Mouse (Mus musculus): ENCODE data around the gene Lamtor3. TPM values are rescaled to one million over a fixed set of nuclear protein-coding genes. Genes with fewer than 3 reads are reported as not detected.
A peak's percentile ranks its signal among the peaks of the same experiment; 100 is the strongest.

Gene Lamtor3
- polyA plus RNA-seq (2015; fragmentation: Nextera tagmentation; extraction: Ambion mirVana), result 132 and 133 TPM in 2 replicates

DNA sequence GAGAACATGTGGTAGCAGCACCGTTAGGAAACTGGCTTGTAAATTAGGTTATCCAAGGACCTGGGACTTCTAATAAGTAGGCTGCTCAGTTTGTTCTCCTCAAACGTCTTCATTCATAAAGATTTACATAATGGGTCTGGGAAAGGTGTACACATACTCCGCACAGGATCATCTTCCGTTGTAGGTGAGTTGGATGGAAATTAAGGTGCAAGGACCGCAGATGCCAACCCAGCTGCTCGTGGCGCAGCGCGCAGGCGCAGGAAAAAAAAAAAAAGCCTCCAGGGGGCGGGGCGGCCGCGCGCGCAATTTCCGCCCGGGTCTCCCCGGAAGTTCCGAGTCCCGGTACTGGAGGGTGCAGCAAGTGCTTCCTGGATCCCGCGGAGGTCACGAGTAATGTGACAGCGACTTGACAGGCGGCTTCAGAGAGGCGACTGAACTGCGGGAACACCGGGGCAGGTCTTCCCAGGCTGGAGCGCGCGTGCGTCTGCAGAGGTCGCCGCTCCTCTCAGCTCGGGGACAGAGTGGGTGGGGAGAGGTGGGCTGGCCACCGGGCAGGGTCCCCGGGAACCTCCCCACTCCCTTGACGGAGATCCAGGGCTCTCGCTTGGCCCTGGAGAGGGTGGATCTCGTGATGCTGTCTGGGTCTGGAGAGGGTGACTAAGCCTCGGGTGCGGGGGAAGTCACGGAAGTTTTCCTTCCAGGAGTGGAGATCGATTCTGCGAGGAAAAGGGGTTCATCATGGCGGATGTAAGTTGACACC lies at the start of gene Lamtor3:
TSS of gene Lamtor3 (plus strand) at position 335 of the 760 bp plus-strand sequence.
- H3K27ac ChIP-seq (ENCODE audit: low read length), result peak within 1 kb of the TSS; percentile 90
- no peaks in the 10 kb centered on the region for H3K9me3 ChIP-seq (replicated peaks; ENCODE audit: control insufficient read depth, low read length, poor library complexity, severe bottlenecking)
- peak within 1 kb of the TSS; percentile 92 for H3K4me2 ChIP-seq (ENCODE audit: low read length)
- H3K4me3 ChIP-seq (ENCODE audit: low read depth, low read length), result peak within 1 kb of the TSS; percentile 91
- no peaks in the 10 kb centered on the region for H3K27me3 ChIP-seq (ENCODE audit: control insufficient read depth, insufficient read depth, low read depth, low read length)
- peaks cover 24% of the 10 kb centered on the region for H3K4me1 ChIP-seq (ENCODE audit: control insufficient read depth, insufficient read depth, low read length)
- WGBS, result under 1% methylated on average over 47 of the region's 47 CpGs
- peaks cover 5% of the 10 kb centered on the region; the same call in 1 of the 2 replicates for H3K36me3 ChIP-seq (ENCODE audit: control insufficient read depth, insufficient read depth, low read length)
- peak; percentile 95 for ATAC-seq
- H3K9ac ChIP-seq (ENCODE audit: low read depth, low read length), result peak within 1 kb of the TSS; percentile 86

DNA sequence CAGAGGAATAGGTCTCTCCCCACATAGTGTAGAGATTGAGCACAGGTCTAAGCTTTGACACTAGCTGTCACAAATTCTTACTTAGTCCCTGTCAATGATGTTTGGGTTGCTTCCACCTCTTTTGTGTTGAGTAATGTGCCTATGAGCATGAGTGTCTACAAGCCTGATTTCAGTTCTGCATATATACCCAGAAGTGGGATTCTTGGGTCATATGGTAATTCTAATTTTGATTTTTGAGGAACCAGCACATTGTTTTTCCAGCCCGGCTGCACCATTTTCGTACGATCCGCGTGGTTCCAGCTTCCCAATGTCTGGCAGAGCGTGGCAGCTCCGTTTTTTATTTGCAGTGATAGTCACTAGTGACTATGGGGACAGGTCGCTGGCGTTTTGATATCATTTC lies 48.9 kb upstream of the Lamtor3 start:
- peaks cover 16% of the 10 kb centered on the region for H3K4me1 ChIP-seq (ENCODE audit: control insufficient read depth, insufficient read depth, low read length)
- H3K4me2 ChIP-seq (ENCODE audit: low read length), result peak overlapping the region; percentile 16; the same call in 1 of the 2 replicates
- no peak overlapping the region for H3K27ac ChIP-seq (ENCODE audit: low read length)
- H3K4me3 ChIP-seq (ENCODE audit: low read depth, low read length), result no peak overlapping the region
- no peaks in the 10 kb centered on the region for H3K9me3 ChIP-seq (replicated peaks; ENCODE audit: control insufficient read depth, low read length, poor library complexity, severe bottlenecking)
- ATAC-seq, result no peak
- no peaks in the 10 kb centered on the region for H3K36me3 ChIP-seq (ENCODE audit: control insufficient read depth, insufficient read depth, low read length)
- whole genome bisulfite sequencing, result 91% methylated on average over 9 of the region's 9 CpGs
- H3K27me3 ChIP-seq (ENCODE audit: control insufficient read depth, insufficient read depth, low read depth, low read length), result no peaks in the 10 kb centered on the region
- H3K9ac ChIP-seq (ENCODE audit: low read depth, low read length), result no peak overlapping the region

DNA sequence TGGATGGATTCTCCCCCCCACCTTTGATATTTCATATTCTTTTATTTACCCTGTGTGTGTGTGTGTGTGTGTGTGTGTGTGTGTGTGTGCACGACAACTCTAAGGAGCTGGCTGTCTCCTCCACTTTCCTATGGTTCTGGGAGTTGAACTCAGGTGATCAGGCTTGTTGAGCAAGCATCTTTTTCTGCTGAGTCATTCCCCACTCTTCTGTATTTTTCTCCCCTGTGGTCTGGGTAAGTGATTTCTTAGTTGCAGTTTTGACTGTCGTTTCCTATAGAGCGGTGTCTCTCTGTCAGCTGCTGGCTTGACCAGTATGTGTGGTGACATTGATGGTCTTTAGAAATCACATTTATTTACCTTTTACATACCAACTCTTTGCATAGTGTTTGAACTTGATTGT lies 39.0 kb upstream of the Lamtor3 start:
- Histone ChIP-seq H3K4me2 (ENCODE audit: low read length) (no peak overlapping the region), H3K9ac (ENCODE audit: low read depth, low read length) (no peak overlapping the region), H3K36me3 (ENCODE audit: control insufficient read depth, insufficient read depth, low read length) (no peaks in the 10 kb centered on the region), H3K4me1 (ENCODE audit: control insufficient read depth, insufficient read depth, low read length) (no peaks in the 10 kb centered on the region), H3K4me3 (ENCODE audit: low read depth, low read length) (no peak overlapping the region), H3K27me3 (ENCODE audit: control insufficient read depth, insufficient read depth, low read depth, low read length) (no peaks in the 10 kb centered on the region), H3K27ac (ENCODE audit: low read length) (no peak overlapping the region), H3K9me3 (replicated peaks; ENCODE audit: control insufficient read depth, low read length, poor library complexity, severe bottlenecking) (no peaks in the 10 kb centered on the region)
- no peak for ATAC-seq
- 83% methylated on average over 3 of the region's 3 CpGs for WGBS

DNA sequence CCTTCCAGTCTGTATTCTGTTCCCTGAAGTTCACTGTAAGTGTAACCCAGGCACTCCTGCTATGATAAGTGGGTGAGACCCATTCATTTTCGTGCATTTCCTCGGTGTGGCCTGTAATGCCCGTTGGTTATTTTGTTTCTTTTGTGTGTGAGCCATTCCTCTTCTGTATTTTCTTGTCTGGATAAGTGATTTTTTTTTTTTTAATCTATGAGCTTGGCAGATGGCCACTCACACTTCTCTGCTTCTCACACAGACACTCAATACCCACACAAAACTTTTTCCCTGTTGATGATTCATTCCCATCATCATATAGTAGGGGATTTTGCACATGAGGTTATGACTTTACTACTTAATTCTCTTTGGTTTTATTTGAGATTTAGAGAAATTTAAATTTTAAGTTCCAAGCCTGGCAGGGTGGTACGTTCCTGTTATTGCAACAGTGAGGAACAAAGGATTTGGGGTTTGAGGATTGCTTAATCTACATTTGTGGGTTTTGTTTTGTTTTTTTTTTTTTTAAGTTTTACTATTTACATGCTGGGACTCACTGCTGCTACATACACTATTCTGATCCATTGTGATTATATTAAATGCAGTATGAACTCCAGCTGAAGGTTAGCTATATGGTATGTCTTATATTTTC lies 38.1 kb upstream of the Lamtor3 start:
- no peak overlapping the region for H3K4me2 ChIP-seq (ENCODE audit: low read length)
- H3K4me3 ChIP-seq (ENCODE audit: low read depth, low read length), result no peak overlapping the region
- no peak overlapping the region for H3K9ac ChIP-seq (ENCODE audit: low read depth, low read length)
- H3K27ac ChIP-seq (ENCODE audit: low read length), result no peak overlapping the region
- no peaks in the 10 kb centered on the region for H3K36me3 ChIP-seq (ENCODE audit: control insufficient read depth, insufficient read depth, low read length)
- no peaks in the 10 kb centered on the region for H3K9me3 ChIP-seq (replicated peaks; ENCODE audit: control insufficient read depth, low read length, poor library complexity, severe bottlenecking)
- 60% methylated on average over 4 of the region's 4 CpGs for WGBS
- no peaks in the 10 kb centered on the region for H3K27me3 ChIP-seq (ENCODE audit: control insufficient read depth, insufficient read depth, low read depth, low read length)
- ATAC-seq, result no peak
- H3K4me1 ChIP-seq (ENCODE audit: control insufficient read depth, insufficient read depth, low read length), result no peaks in the 10 kb centered on the region

GRCm38 (mm10) chr3:137881093-137881492 lies 37.2 kb upstream of the Lamtor3 start:
- no peak overlapping the region for H3K4me3 ChIP-seq (ENCODE audit: low read depth, low read length)
- H3K9ac ChIP-seq (ENCODE audit: low read depth, low read length), result no peak overlapping the region
- H3K9me3 ChIP-seq (replicated peaks; ENCODE audit: control insufficient read depth, low read length, poor library complexity, severe bottlenecking), result no peaks in the 10 kb centered on the region
- H3K36me3 ChIP-seq (ENCODE audit: control insufficient read depth, insufficient read depth, low read length), result no peaks in the 10 kb centered on the region
- no peaks in the 10 kb centered on the region for H3K4me1 ChIP-seq (ENCODE audit: control insufficient read depth, insufficient read depth, low read length)
- H3K27ac ChIP-seq (ENCODE audit: low read length), result no peak overlapping the region
- WGBS, result 92% methylated on average over 5 of the region's 5 CpGs
- no peak for ATAC-seq
- H3K27me3 ChIP-seq (ENCODE audit: control insufficient read depth, insufficient read depth, low read depth, low read length), result no peaks in the 10 kb centered on the region
- H3K4me2 ChIP-seq (ENCODE audit: low read length), result no peak overlapping the region

- H3K36me3 ChIP-seq (ENCODE audit: control insufficient read depth, insufficient read depth, low read length), result peaks cover 16% of the 10 kb centered on the region
- H3K27me3 ChIP-seq (ENCODE audit: control insufficient read depth, insufficient read depth, low read depth, low read length), result no peaks in the 10 kb centered on the region
- no peak overlapping the region for H3K4me2 ChIP-seq (ENCODE audit: low read length)
- 64% methylated on average over 7 of the region's 7 CpGs for WGBS
- no peak overlapping the region for H3K27ac ChIP-seq (ENCODE audit: low read length)
- ATAC-seq, result no peak
- H3K9me3 ChIP-seq (replicated peaks; ENCODE audit: control insufficient read depth, low read length, poor library complexity, severe bottlenecking), result no peaks in the 10 kb centered on the region
- H3K4me3 ChIP-seq (ENCODE audit: low read depth, low read length), result no peak overlapping the region
- H3K9ac ChIP-seq (ENCODE audit: low read depth, low read length), result no peak overlapping the region
- no peaks in the 10 kb centered on the region for H3K4me1 ChIP-seq (ENCODE audit: control insufficient read depth, insufficient read depth, low read length)
Observed at GRCm38 (mm10) chr3:137887961-137888360, 30.3 kb upstream of the Lamtor3 start.

DNA sequence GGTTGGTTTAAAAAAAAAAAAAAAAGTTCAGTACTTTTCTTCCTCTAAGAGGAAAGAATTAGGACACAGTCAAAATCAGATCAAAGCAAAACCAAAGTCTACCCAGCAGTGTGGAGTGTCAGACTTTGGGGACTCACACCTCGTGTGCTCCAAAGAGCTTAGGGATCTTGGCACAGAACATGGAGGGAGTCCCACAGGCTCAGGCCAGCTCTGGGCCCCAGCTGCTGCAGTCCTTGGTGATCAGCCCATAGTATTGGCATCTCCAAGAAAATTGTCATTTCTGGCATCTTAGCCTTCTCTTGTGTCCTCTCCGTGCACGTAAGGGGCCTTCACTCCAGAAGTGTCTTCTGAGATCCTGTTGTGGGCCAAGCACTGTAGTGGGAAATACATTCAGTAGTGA lies 27.2 kb upstream of the Lamtor3 start:
- 69% methylated on average over 3 of the region's 3 CpGs for WGBS
- H3K4me1 ChIP-seq (ENCODE audit: control insufficient read depth, insufficient read depth, low read length), result no peaks in the 10 kb centered on the region
- H3K27me3 ChIP-seq (ENCODE audit: control insufficient read depth, insufficient read depth, low read depth, low read length), result no peaks in the 10 kb centered on the region
- H3K4me3 ChIP-seq (ENCODE audit: low read depth, low read length), result no peak overlapping the region
- H3K9ac ChIP-seq (ENCODE audit: low read depth, low read length), result no peak overlapping the region
- no peaks in the 10 kb centered on the region for H3K9me3 ChIP-seq (replicated peaks; ENCODE audit: control insufficient read depth, low read length, poor library complexity, severe bottlenecking)
- H3K4me2 ChIP-seq (ENCODE audit: low read length), result no peak overlapping the region
- H3K36me3 ChIP-seq (ENCODE audit: control insufficient read depth, insufficient read depth, low read length), result peaks cover 26% of the 10 kb centered on the region
- no peak overlapping the region for H3K27ac ChIP-seq (ENCODE audit: low read length)
- ATAC-seq, result no peak

GRCm38 (mm10) chr3:137892118-137892517 lies 26.2 kb upstream of the Lamtor3 start:
- Histone ChIP-seq H3K36me3 (ENCODE audit: control insufficient read depth, insufficient read depth, low read length) (peaks cover 26% of the 10 kb centered on the region), H3K9ac (ENCODE audit: low read depth, low read length) (no peak overlapping the region), H3K4me3 (ENCODE audit: low read depth, low read length) (no peak overlapping the region), H3K27ac (ENCODE audit: low read length) (no peak overlapping the region), H3K27me3 (ENCODE audit: control insufficient read depth, insufficient read depth, low read depth, low read length) (no peaks in the 10 kb centered on the region), H3K4me1 (ENCODE audit: control insufficient read depth, insufficient read depth, low read length) (no peaks in the 10 kb centered on the region), H3K4me2 (ENCODE audit: low read length) (no peak overlapping the region), H3K9me3 (replicated peaks; ENCODE audit: control insufficient read depth, low read length, poor library complexity, severe bottlenecking) (no peaks in the 10 kb centered on the region)
- ATAC-seq, result no peak
- WGBS, result 95% methylated on average over 4 of the region's 4 CpGs

GRCm38 (mm10) chr3:137893789-137894188 lies 24.5 kb upstream of the Lamtor3 start:
- no peak for ATAC-seq
- H3K9ac ChIP-seq (ENCODE audit: low read depth, low read length), result no peak overlapping the region
- no peak overlapping the region for H3K4me2 ChIP-seq (ENCODE audit: low read length)
- H3K4me3 ChIP-seq (ENCODE audit: low read depth, low read length), result no peak overlapping the region
- H3K9me3 ChIP-seq (replicated peaks; ENCODE audit: control insufficient read depth, low read length, poor library complexity, severe bottlenecking), result no peaks in the 10 kb centered on the region
- no peaks in the 10 kb centered on the region for H3K4me1 ChIP-seq (ENCODE audit: control insufficient read depth, insufficient read depth, low read length)
- peaks cover 33% of the 10 kb centered on the region for H3K36me3 ChIP-seq (ENCODE audit: control insufficient read depth, insufficient read depth, low read length)
- no peaks in the 10 kb centered on the region for H3K27me3 ChIP-seq (ENCODE audit: control insufficient read depth, insufficient read depth, low read depth, low read length)
- H3K27ac ChIP-seq (ENCODE audit: low read length), result no peak overlapping the region
- WGBS, result 76% methylated on average over 4 of the region's 4 CpGs
